8 mouse cellular contexts compared by ENCODE assay signal in genomic region chr13:96030368-96031223, GRCm38 (mm10). TPM values are rescaled to one million over a fixed set of nuclear protein-coding genes. Genes with fewer than 3 reads are reported as not detected.
DNase-seq lines count a peak whose midpoint lies in the region; ATAC-seq and TF ChIP-seq lines count a peak whose summit lies in the region.

No protein-coding gene starts in this region.

- H3K9me3 ChIP-seq in midbrain, embryonic 13.5 days, result no peaks in the 10 kb centered on the region

- ATAC-seq in midbrain, embryonic 13.5 days, result 0 out of 2 replicates have a peak, but pooled peaks have one; percentile 17

- no peak overlapping the region for H3K9ac ChIP-seq in midbrain, embryonic 13.5 days (replicated peaks)

- H3K36me3 ChIP-seq in midbrain, embryonic 13.5 days, result no peaks in the 10 kb centered on the region

- TF ChIP-seq POLR2A in cortical plate, adult 2 months (IDR thresholded peaks at IDR 0.05; ENCODE audit: extremely low read depth, insufficient read depth, low read length), result no peak

- no peaks in the 10 kb centered on the region for H3K4me1 ChIP-seq in cortical plate, adult 2 months (ENCODE audit: control insufficient read depth, insufficient read depth, low read length)
- no peaks in the 10 kb centered on the region for H3K4me1 ChIP-seq in midbrain, embryonic 13.5 days (replicated peaks)

- no peaks in the 10 kb centered on the region for H3K27me3 ChIP-seq in midbrain, embryonic 13.5 days

- peak; percentile 66 to 70 for DNase-seq in left cerebral cortex, adult 18-20 months (ENCODE audit: low spot score in 2 of 2)
- DNase-seq in left cerebral cortex, adult 11 months (ENCODE audit: low spot score), result no peak
- DNase-seq in R1 (ENCODE audit: low read depth, low spot score), result peak; percentile 64
- DNase-seq in heart, postnatal 4 days, result peak; percentile 70
- DNase-seq in layer of hippocampus, postnatal 25 days (ENCODE audit: extremely low spot score in 1 of 2, low spot score in 1 of 2), result peak; percentile 53 to 81
- peak; percentile 58 for DNase-seq in testis, postnatal 10 days (ENCODE audit: low spot score)

- H3K4me3 ChIP-seq in cortical plate, adult 2 months (ENCODE audit: insufficient read depth, low read length), result no peak overlapping the region
- no peak overlapping the region for H3K4me3 ChIP-seq in midbrain, embryonic 13.5 days (replicated peaks)

- no peak overlapping the region for H3K4me2 ChIP-seq in midbrain, embryonic 13.5 days (replicated peaks)

- H3K27ac ChIP-seq in cortical plate, adult 2 months (ENCODE audit: insufficient read depth, low read length), result no peak overlapping the region
- no peak overlapping the region for H3K27ac ChIP-seq in midbrain, embryonic 13.5 days

- 62% methylated on average over 19 of the region's 19 CpGs for WGBS in midbrain, embryonic 13.5 days

- peak; percentile 97 for TF ChIP-seq CTCF in cortical plate, adult 2 months (IDR thresholded peaks at IDR 0.05; ENCODE audit: extremely low read depth, insufficient read depth, low read length)

RNA-seq across cellular contexts. Expression of gene Gm20075, which starts 50.6 kb away (rescaled TPM):
- total RNA-seq in left cerebral cortex, adult 18-20 months (2021), result 10 to 100 TPM; 30.1 to 30.2 TPM
- 1.8 and 2.0 TPM in 2 replicates for polyA plus RNA-seq in cortical plate, adult 2 months (2012; rRNA removed)
- total RNA-seq in heart, postnatal 4 days (2021), result 10 to 100 TPM; 24.4 to 27.3 TPM
- total RNA-seq in layer of hippocampus, postnatal 25 days (2021), result 10 to 100 TPM; 25.6 to 26.2 TPM
- 32.5 and 39.0 TPM in 2 replicates for polyA plus RNA-seq in midbrain, embryonic 13.5 days (2015; fragmentation: Nextera tagmentation; extraction: Ambion mirVana)

RNA-seq across cellular contexts. Expression of gene Gm17190, which starts 51.3 kb away (rescaled TPM):
- not detected for total RNA-seq in left cerebral cortex, adult 18-20 months (2021)
- not detected in 2 replicates for polyA plus RNA-seq in cortical plate, adult 2 months (2012; rRNA removed)
- not detected for total RNA-seq in heart, postnatal 4 days (2021)
- total RNA-seq in layer of hippocampus, postnatal 25 days (2021), result not detected
- not detected in 2 replicates for polyA plus RNA-seq in midbrain, embryonic 13.5 days (2015; fragmentation: Nextera tagmentation; extraction: Ambion mirVana)
